Mouse (Mus musculus): ENCODE data around the gene Trip6.

Trip6 gene

GRCm38 (mm10) chr5:137268131-137268910, 45.9 kb downstream of the Trip6 start:
- no peak for DNase-seq (ENCODE audit: low spot score)

DNA sequence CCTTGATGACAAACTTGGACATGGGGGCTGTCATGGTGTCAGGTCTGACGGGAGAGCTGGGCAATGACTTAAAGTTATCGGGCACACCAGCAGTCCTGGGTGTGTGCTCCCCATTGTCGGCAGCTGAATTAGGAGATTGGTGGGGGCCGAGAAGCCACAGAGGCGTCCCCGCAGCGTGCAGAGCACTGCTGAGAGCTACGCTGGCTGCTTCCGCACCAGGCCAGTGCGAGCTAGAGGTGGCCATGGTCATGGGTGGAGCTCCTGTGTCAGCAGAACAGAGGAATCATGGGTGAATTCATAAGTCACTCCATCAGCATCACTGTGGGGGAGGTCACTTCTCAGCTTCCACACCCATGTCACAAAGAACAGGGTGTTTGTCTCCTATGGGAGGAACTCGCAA, 49.4 kb downstream of the Trip6 start:
- DNase-seq (ENCODE audit: low spot score) = no peak

- no peak for DNase-seq (ENCODE audit: low spot score)
Measured at GRCm38 (mm10) chr5:137263897-137264720, 50.1 kb downstream of the Trip6 start.
